Mouse (Mus musculus) inflammation-experienced regulatory T-cells, adult 16 weeks (primary cell): ENCODE data around the gene Itpripl2. TPM values are rescaled to one million over a fixed set of nuclear protein-coding genes. Genes with fewer than 3 reads are reported as not detected.

Experiments used
- polyA plus RNA-seq: library from polyadenylated mRNA; unstranded; fragments of 100-300 nt; shearing (Covaris generic); gene quantifications from one replicate; pipeline ENCODE4 v1.2.1, GENCODE M21; 2017

Gene Itpripl2
- 0.89 TPM for polyA plus RNA-seq

GRCm38 (mm10) chr7:118491431-118492147, at the start of gene Itpripl2:
Itpripl2 (minus strand) TSS chr7:118491975.

GRCm38 (mm10) chr7:118533178-118533578, 41.4 kb upstream of the Itpripl2 start, which contains the start of gene Coq7:
Coq7 (minus strand) TSS chr7:118533356.

GRCm38 (mm10) chr7:118448134-118448967, 43.4 kb downstream of the Itpripl2 start, which contains the start of gene Syt17:
Syt17 (minus strand) TSS chr7:118448222.

Other genes with a start within 250 kb of the Itpripl2 start
- gene Smg1, start 248.3 kb downstream of the Itpripl2 start, polyA plus RNA-seq, result 22.5 TPM
- gene Syt17, start 43.8 kb downstream of the Itpripl2 start, polyA plus RNA-seq, result 0.63 TPM
- gene Coq7, start 41.4 kb upstream of the Itpripl2 start, polyA plus RNA-seq, result 13.9 TPM
- 0.09 TPM for gene Tmc7, start 92.8 kb upstream of the Itpripl2 start, polyA plus RNA-seq
- not detected for gene Tmc5, start 105.3 kb upstream of the Itpripl2 start, polyA plus RNA-seq
- gene Gde1, start 213.8 kb upstream of the Itpripl2 start, polyA plus RNA-seq, result 29.4 TPM
- 7.9 TPM for gene Ccp110, start 220.6 kb upstream of the Itpripl2 start, polyA plus RNA-seq
- 122 TPM for gene Vps35l, start 248.3 kb upstream of the Itpripl2 start, polyA plus RNA-seq